Mouse (Mus musculus) C2C12 (cell line): ENCODE results near the gene Itga11.

Source experiments
- CTCF ChIP-seq: IDR thresholded peaks from one replicate; pipeline ENCODE4 v1.5.1; 2011; ENCODE audit not compliant: control insufficient read depth, insufficient read depth, insufficient read length
- MYOD1 ChIP-seq: IDR thresholded peaks from one replicate; pipeline ENCODE4 v1.6.1; 2011; ENCODE audit warnings: low read depth; ENCODE audit not compliant: control insufficient read depth, insufficient read length

DNA sequence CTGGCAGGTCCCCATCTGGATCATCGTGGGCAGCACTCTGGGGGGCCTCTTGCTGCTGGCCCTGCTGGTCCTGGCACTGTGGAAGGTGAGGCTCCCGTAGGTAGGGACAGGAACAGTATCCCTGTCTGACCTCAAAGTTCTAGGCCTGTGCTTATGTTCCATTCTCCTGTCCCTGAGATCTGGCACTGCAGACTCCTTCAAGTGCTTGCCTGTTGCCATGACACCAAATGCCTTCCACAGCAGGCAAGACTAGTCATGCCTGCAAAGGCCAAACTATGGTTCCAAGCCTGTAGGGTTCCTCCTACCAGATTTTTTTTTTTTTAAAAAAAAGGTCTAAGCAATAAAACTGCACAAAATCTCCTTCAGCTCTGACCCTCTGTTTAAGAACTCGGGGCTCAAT lies 104.3 kb downstream of the Itga11 start:
- TF ChIP-seq MYOD1: no peak
- TF ChIP-seq CTCF: no peak
